Mouse (Mus musculus): ENCODE results near the gene Wdr86.

The Wdr86 gene

DNA sequence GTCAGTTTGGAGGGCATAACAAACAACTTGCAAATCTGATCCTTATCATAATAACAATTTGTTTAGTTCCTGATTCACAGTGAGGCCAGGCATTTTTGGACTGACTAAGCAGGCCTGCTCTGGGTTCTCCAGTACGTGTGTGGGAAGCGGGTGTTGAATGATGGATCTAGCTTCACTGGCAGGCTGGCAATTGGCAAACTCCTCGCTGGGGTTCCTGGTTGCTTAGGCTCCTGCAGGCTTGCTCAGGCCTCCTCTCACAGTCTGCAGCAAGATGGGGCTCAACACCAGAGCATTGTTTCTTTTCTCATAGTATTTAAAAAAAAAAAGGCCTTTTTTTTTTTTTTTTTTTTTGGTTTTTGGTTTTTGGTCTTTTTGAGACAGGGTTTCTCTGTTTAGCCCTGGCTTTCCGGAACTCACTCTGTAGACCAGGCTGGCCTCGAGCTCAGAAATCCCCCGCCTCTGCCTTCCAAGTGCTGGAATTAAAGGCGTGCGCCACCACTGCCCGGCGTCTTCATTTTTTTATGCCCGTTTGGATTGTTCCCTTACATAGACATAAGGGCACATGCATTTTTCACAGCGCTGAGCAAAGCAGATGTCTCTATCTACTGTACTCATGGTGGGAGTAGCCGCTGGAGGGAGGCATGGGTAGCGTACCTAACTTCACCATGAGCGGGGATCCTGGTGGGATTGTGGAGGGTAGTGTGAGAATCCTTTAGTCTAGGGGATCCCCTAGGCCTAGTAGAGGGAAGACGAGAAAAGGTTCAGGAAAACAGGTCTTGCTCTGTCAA, 45.8 kb downstream of the Wdr86 start:
- DNase-seq (ENCODE audit: low spot score in 2 of 2): peak; percentile 69 to 85

DNA sequence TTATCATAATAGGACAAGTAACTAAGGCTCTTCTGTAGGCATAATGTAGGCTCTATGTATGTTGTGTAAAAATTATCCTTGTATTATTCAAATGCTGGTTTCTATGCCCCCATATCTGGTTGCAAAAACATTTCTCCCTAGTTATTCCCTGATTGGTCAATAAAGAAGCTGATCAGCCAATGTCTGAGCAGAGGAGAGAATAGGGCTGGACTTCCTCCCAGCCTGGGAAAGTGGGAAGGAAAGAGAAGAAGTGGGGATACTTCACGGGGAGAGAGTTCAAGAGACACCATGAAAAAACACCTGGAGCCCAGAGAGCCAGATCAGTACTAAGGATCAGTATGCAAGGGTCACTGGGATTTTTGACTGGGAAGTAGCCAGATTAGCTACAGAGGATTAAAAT, 49.1 kb downstream of the Wdr86 start:
- no peak for DNase-seq (ENCODE audit: low spot score in 2 of 2)

DNA sequence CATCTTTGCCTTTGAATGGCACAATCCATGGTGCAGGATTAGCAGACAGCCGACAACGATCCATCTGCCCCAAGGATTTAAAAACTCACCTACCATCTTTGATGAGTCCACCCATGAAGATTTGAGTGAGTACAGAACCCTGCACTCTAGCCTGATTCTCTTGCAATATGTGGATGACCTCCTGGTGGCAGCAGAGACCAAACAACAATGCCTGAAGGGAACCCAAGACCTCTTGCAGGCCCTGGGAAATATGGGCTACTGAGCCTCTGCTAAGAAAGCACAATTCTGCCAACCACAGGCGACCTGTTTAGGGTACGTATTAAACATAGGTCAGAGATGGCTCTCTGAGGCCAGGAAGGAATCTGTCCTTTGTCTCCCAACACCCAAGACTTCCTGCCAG, 56.3 kb downstream of the Wdr86 start:
- peak; percentile 79 to 88 for DNase-seq (ENCODE audit: low spot score in 2 of 2)

Data from right cerebral cortex, postnatal 10 days (tissue).